8 mouse cellular contexts compared by ENCODE assay signal in the genomic region with DNA sequence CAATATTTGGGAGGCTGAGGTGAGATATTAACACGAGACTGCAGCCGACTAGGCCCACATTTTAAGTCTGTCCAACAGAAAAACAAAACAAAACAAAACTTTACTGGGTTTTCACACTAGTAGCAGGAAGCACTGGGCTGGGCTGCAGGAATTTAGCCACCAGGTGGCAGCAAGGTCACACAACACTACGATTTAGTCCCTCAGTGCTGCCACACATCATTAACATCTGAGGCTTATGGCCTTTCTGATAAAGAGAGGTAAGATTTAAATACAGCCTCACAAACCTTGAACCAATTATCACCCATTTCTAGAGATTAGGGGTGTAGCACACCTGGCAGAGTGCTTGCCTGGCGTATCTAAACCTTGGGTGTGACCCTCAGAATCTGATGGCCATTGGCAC. TPM values are rescaled to one million over a fixed set of nuclear protein-coding genes. Genes with fewer than 3 reads are reported as not detected.
DNase-seq lines count a peak whose midpoint lies in the region; ATAC-seq lines count a peak whose summit lies in the region.

No protein-coding gene starts in this region.

- no peaks in the 10 kb centered on the region; the same call in 1 of the 2 replicates for H3K36me3 ChIP-seq in limb, embryonic 11.5 days (ENCODE audit: control insufficient read depth, insufficient read depth, low read length)
- H3K36me3 ChIP-seq in midbrain, embryonic 15.5 days (replicated peaks): no peaks in the 10 kb centered on the region
- H3K36me3 ChIP-seq in splenic B cell, adult 2 months (ENCODE audit: control insufficient read depth, insufficient read depth, low read length, poor library complexity, severe bottlenecking): no peaks in the 10 kb centered on the region

- H3K4me1 ChIP-seq in limb, embryonic 11.5 days (ENCODE audit: control insufficient read depth, insufficient read depth, low read length): peaks cover 9% of the 10 kb centered on the region; the same call in 1 of the 2 replicates
- H3K4me1 ChIP-seq in midbrain, embryonic 15.5 days: peaks cover 25% of the 10 kb centered on the region

- ATAC-seq in limb, embryonic 11.5 days (ENCODE audit: insufficient number of reproducible peaks, low FRiP score, low TSS enrichment, low read depth): peak; percentile 61; the same call in 1 of the 2 replicates
- ATAC-seq in midbrain, embryonic 15.5 days (replicated peaks): 0 out of 2 replicates have a peak, but pooled peaks have one; percentile 61

- no peak overlapping the region for H3K27ac ChIP-seq in limb, embryonic 11.5 days (replicated peaks; ENCODE audit: low read depth, low read length)
- no peak overlapping the region for H3K27ac ChIP-seq in midbrain, embryonic 15.5 days

- peak; percentile 65 to 70 for DNase-seq in left cerebral cortex, adult 18-20 months (ENCODE audit: low spot score in 2 of 2)
- no peak for DNase-seq in left cerebral cortex, adult 11 months (ENCODE audit: low spot score)
- DNase-seq in c-Kit-positive CD71-positive TER-119-negative erythroid progenitor cells, embryonic 14.5 days (ENCODE audit: low read depth): peak; percentile 88
- peak; percentile 82 for DNase-seq in forelimb bud, embryonic 11.5 days (ENCODE audit: low read depth, low spot score)
- DNase-seq in induced T-regulatory cell, adult 2 months (ENCODE audit: low read depth): peak; percentile 93
- DNase-seq in limb, embryonic 11.5 days (ENCODE audit: low spot score): peak; percentile 88
- DNase-seq in splenic B cell, adult 2 months (ENCODE audit: low read depth, low spot score): peak; percentile 92

- no peak overlapping the region for H3K4me2 ChIP-seq in limb, embryonic 11.5 days (ENCODE audit: low read depth, severe bottlenecking)
- H3K4me2 ChIP-seq in midbrain, embryonic 15.5 days: no peak overlapping the region

- H3K9ac ChIP-seq in limb, embryonic 11.5 days (ENCODE audit: low read length): no peak overlapping the region
- no peak overlapping the region for H3K9ac ChIP-seq in midbrain, embryonic 15.5 days

- H3K4me3 ChIP-seq in limb, embryonic 11.5 days (ENCODE audit: low read depth, low read length): no peak overlapping the region
- H3K4me3 ChIP-seq in midbrain, embryonic 15.5 days: no peak overlapping the region

- WGBS in limb, embryonic 11.5 days: 7% methylated on average over 4 of the region's 4 CpGs
- 17% methylated on average over 4 of the region's 4 CpGs for WGBS in midbrain, embryonic 15.5 days

- no peaks in the 10 kb centered on the region for H3K9me3 ChIP-seq in limb, embryonic 11.5 days (ENCODE audit: control insufficient read depth, low read length)
- H3K9me3 ChIP-seq in midbrain, embryonic 15.5 days: no peaks in the 10 kb centered on the region

- no peaks in the 10 kb centered on the region for H3K27me3 ChIP-seq in limb, embryonic 11.5 days (ENCODE audit: control insufficient read depth, insufficient read depth, low read length)
- H3K27me3 ChIP-seq in midbrain, embryonic 15.5 days (replicated peaks): no peaks in the 10 kb centered on the region
- no peaks in the 10 kb centered on the region for H3K27me3 ChIP-seq in splenic B cell, adult 2 months (ENCODE audit: control insufficient read depth, insufficient read depth, low read length, poor library complexity, severe bottlenecking)

RNA-seq across cellular contexts. Expression of a gene that starts 1.3 kb away (rescaled TPM):
- total RNA-seq in left cerebral cortex, adult 18-20 months (2021): 1 to 10 TPM; 4.9 to 5.0 TPM
- polyA plus RNA-seq in limb, embryonic 11.5 days (2014; fragmentation: Nextera tagmentation; extraction: Ambion mirVana): 109 and 111 TPM in 2 replicates
- 25.3 and 25.4 TPM in 2 replicates for polyA plus RNA-seq in midbrain, embryonic 15.5 days (2015; fragmentation: Nextera tagmentation; extraction: Ambion mirVana)

RNA-seq across cellular contexts. Expression of a gene that starts 20.7 kb away (rescaled TPM):
- not detected for total RNA-seq in left cerebral cortex, adult 18-20 months (2021)
- not detected in 2 replicates for polyA plus RNA-seq in limb, embryonic 11.5 days (2014; fragmentation: Nextera tagmentation; extraction: Ambion mirVana)
- not detected in 2 replicates for polyA plus RNA-seq in midbrain, embryonic 15.5 days (2015; fragmentation: Nextera tagmentation; extraction: Ambion mirVana)

RNA-seq across cellular contexts. Expression of a gene that starts 40.7 kb away (rescaled TPM):
- total RNA-seq in left cerebral cortex, adult 18-20 months (2021): 1 to 10 TPM; 4.7 to 5.4 TPM
- polyA plus RNA-seq in limb, embryonic 11.5 days (2014; fragmentation: Nextera tagmentation; extraction: Ambion mirVana): 1.5 and 2.2 TPM in 2 replicates
- polyA plus RNA-seq in midbrain, embryonic 15.5 days (2015; fragmentation: Nextera tagmentation; extraction: Ambion mirVana): 16.3 and 16.7 TPM in 2 replicates

RNA-seq across cellular contexts. Expression of a gene that starts 50.4 kb away (rescaled TPM):
- 10 to 100 TPM; 27.9 to 28.1 TPM for total RNA-seq in left cerebral cortex, adult 18-20 months (2021)
- 3.6 and 4.5 TPM in 2 replicates for polyA plus RNA-seq in limb, embryonic 11.5 days (2014; fragmentation: Nextera tagmentation; extraction: Ambion mirVana)
- polyA plus RNA-seq in midbrain, embryonic 15.5 days (2015; fragmentation: Nextera tagmentation; extraction: Ambion mirVana): 2.9 and 3.3 TPM in 2 replicates

RNA-seq across cellular contexts. Expression of a gene that starts 52.5 kb away (rescaled TPM):
- 100 to 1,000 TPM in 1 of 2 experiments, 10 to 100 TPM in 1; 90.1 to 102 TPM for total RNA-seq in left cerebral cortex, adult 18-20 months (2021)
- polyA plus RNA-seq in limb, embryonic 11.5 days (2014; fragmentation: Nextera tagmentation; extraction: Ambion mirVana): 209 and 218 TPM in 2 replicates
- 122 and 130 TPM in 2 replicates for polyA plus RNA-seq in midbrain, embryonic 15.5 days (2015; fragmentation: Nextera tagmentation; extraction: Ambion mirVana)
